Mouse (Mus musculus): Measurements from ENCODE around the gene Cd47. TPM values are rescaled to one million over a fixed set of nuclear protein-coding genes. Genes with fewer than 3 reads are reported as not detected.

Cd47 gene
- total RNA-seq, 2 experiments from 2014 or later = 238 to 249 TPM

DNA sequence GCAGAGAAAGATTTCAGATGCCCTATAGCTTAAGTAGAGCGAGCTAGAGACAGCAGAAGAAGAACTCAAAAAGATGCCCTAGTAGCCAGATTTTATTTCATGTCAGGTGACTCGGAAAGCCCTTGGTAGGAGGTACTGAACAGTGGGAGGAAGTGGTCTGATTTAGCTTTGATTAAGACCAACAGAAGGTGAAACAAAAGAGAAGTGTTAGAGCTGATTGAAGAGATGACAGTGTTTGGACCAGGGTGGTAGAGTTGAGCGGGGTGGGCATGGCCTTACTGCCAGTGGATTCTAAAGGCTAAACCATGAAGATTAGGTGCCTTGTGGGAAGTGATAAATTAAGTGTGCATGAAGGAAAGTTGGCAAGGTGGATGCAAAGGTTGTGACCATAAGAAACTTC lies 162.0 kb downstream of the Cd47 start:
- intact Hi-C loops (cut with DNase I) = no loop called here
- DNase-seq (ENCODE audit: low spot score in 2 of 2) = no peak

DNA sequence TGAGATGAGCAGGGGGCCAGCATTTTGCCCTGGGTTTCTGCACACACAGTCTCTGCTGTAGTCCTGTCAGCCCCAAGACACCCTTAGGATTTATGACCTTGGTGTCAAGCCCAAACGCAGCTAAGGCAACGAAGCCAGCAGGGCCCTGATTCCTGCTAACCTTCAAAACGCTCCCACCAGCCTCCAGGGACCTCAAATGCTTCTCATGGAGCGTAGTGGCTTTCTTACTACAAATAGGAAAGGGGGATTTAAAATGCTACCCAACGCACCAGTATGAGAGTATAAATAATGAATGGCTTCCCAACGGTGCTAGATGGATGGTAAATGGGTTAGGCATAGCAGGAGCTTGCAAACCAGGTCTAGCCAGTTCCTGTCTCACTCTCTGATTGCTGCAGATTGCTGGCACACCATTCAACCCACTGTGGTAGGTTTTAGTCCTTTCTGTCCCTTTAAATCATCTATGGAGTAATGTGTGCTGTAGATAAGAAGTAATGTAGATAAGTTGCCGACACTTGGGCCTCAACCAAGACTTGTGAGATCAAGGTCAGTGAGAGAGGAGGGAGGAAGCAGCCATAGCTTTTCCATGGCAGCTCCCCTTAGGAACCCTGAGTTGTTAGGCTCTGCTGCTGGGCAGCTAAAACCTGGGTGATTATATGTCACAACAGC lies 164.1 kb downstream of the Cd47 start:
- no peak for DNase-seq (ENCODE audit: low spot score in 2 of 2)
- intact Hi-C loops (cut with DNase I) = no loop called here

Other genes with a start within 250 kb of the Cd47 start
- gene Ift57, start 101.3 kb upstream of the Cd47 start, total RNA-seq (2021) = 10 to 100 TPM; 55.2 to 57.3 TPM

Data from left cerebral cortex, postnatal 25 days (tissue).